Mouse (Mus musculus): ENCODE measurements around the gene Msmb.

GRCm38 (mm10) chr14:32159150-32159670 lies 17.4 kb downstream of the Msmb start:
- TF ChIP-seq CTCF (IDR thresholded peaks at IDR 0.05; ENCODE audit: borderline replicate concordance, extremely low read depth, insufficient read depth, insufficient read length), result no peak
- no peak for TF ChIP-seq POLR2A (IDR thresholded peaks at IDR 0.05; ENCODE audit: borderline replicate concordance, extremely low read depth, insufficient read depth, insufficient read length, poor library complexity, severe bottlenecking)
